Mouse (Mus musculus) E14TG2a.4 (cell line): ENCODE results near the gene Meis3.

ENCODE experiments used
- CTCF ChIP-seq: conservative IDR thresholded peaks from 2 replicates; pipeline ENCODE4 v1.5.1; 2014; ENCODE audit warnings: low read length
- NANOG ChIP-seq: IDR thresholded peaks from 2 replicates; pipeline ENCODE4 v1.6.1; 2014; ENCODE audit warnings: borderline replicate concordance, low read length, mixed read lengths
- POU5F1 ChIP-seq: IDR thresholded peaks from 2 replicates; pipeline ENCODE4 v1.6.1; 2014; ENCODE audit warnings: low read length, borderline replicate concordance

GRCm38 (mm10) chr7:16198540-16198939, 23.6 kb downstream of the Meis3 start:
- TF ChIP-seq NANOG (no peak), CTCF (no peak), POU5F1 (no peak)
